Mouse (Mus musculus): ENCODE results near the gene P2ry2.

DNA sequence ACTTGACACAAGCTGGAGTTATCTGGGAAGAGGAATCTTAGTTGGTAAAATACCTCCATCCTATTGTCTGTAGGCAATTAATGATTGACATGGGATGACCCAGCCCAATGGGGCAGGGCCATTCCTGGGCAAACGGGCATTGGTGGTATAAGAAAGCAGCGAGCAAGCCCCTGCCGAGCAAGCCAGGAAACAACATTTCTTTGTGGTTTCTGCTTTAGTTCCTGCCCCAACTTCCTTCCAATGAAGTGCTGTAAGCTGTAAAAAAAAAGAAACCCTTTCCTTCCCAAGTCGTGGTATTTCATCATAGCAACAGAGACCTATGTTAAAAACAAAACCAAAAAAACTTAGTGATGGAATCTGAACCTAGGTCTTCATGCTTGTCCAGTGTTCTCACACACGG lies 47.8 kb upstream of the P2ry2 start:
- no peak for TF ChIP-seq POLR2A (IDR thresholded peaks at IDR 0.05; ENCODE audit: control insufficient read depth, low read depth, low read length)
- TF ChIP-seq CTCF (IDR thresholded peaks at IDR 0.05; ENCODE audit: control insufficient read depth, insufficient read depth, insufficient replicate concordance, low read depth, low read length), result no peak

Measured in testis, adult 2 months (tissue).